Comparison of ENCODE assay signal across 11 mouse cellular contexts in the genomic region with DNA sequence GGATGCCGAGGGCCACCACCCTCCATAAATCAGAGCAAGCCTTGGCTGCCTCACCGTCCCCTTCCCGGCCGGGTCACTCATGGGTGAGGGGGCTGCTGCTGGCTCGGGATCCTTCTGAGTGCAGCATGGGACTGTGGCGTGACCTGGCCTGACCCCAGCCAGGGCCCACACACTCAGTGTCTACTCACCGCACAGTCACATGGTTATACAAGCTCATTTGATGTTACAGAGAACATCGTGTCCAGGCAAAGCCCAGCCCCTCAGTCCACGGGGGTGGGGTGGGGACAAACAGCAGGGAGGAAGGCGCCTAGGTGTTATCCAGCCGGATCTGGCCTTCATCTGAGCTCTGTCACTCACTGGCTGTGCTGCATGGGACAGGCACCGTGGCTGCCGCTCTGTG.
A peak's percentile ranks its signal among the peaks of the same experiment; 100 is the strongest.
DNase-seq lines count a peak whose midpoint lies in the region; TF ChIP-seq lines count a peak whose summit lies in the region.
"Had no signal": no experiment of that assay in that cellular context is flagged by ENCODE, and none has a peak within 500 bp of the region (broad histone marks: within the 10 kb centered on the region; RNA-seq: fewer than 3 reads in every experiment).

No protein-coding gene starts in this region.

- H3K4me3 ChIP-seq in gastrocnemius, adult 2 months, result no peak overlapping the region
- H3K4me3 ChIP-seq: embryonic facial prominence, embryonic 12.5 days had no signal

- DNase-seq in gastrocnemius, adult 2 months, result peak; percentile 38
- DNase-seq in gastrocnemius, postnatal 36 days, result no peak
- peak; percentile 26 for DNase-seq in urinary bladder, postnatal 25 days (ENCODE audit: low spot score)
- no peak for DNase-seq in urinary bladder, adult 2 months (ENCODE audit: low spot score)
- peak; percentile 75 for DNase-seq in kidney, postnatal 10 days
- peak; percentile 17 for DNase-seq in yolk sac, embryonic 10.5 days (ENCODE audit: low spot score)
- no peak for DNase-seq in right cerebral cortex, postnatal 4 days
- DNase-seq in thymus, postnatal 0 days (ENCODE audit: low spot score), result no peak

- no peak for TF ChIP-seq CTCF in gastrocnemius, adult 2 months (IDR thresholded peaks at IDR 0.05)

- intact Hi-C loops in gastrocnemius, adult 2 months (cut with DNase I), result no loop called here
- intact Hi-C loops in gastrocnemius, postnatal 36 days (cut with DNase I), result no loop called here

- H3K27ac ChIP-seq in gastrocnemius, adult 2 months, result no peak overlapping the region
- H3K27ac ChIP-seq: embryonic facial prominence, embryonic 12.5 days; hindbrain, embryonic 14.5 days; liver, embryonic 14.5 days had no signal

Comparison
In these comparisons a context has a peak if more than half of its experiments do, and no peak if none do; other contexts are left out.
1. DNase-seq: peak in gastrocnemius, adult 2 months (single experiment), urinary bladder, postnatal 25 days (single experiment), kidney, postnatal 10 days (single experiment) and yolk sac, embryonic 10.5 days (single experiment); none in gastrocnemius, postnatal 36 days (0 of 2), urinary bladder, adult 2 months (single experiment), right cerebral cortex, postnatal 4 days (single experiment) and thymus, postnatal 0 days (single experiment).